Mouse (Mus musculus) erythroblast, adult 5-6 weeks (primary cell): Measurements from ENCODE around the gene Apom. TPM values are rescaled to one million over a fixed set of nuclear protein-coding genes. Genes with fewer than 3 reads are reported as not detected.

Experiments
- ATAC-seq: replicated peaks from 2 replicates; pipeline ENCODE4 v1.8.0; 2016; ENCODE audit warnings: moderate number of reproducible peaks, mild to moderate bottlenecking, moderate TSS enrichment, inconsistent platforms; ENCODE audit not compliant: poor library complexity, low FRiP score, severe bottlenecking
- total RNA-seq, 2 experiments: library from RNA; stranded (forward) in 1 of 2; stranded (reverse) in 1 of 2; fragments of 150-400 nt in 1 of 2; fragments of 200-764, 138-1000 nt in 1 of 2; gene quantifications; 2 replicates each; pipeline versions ENCODE4 v1.2.3 to v1.2.4; 2015 to 2017; ENCODE audit warnings: low replicate concordance in 2 of 2

The Apom gene
- total RNA-seq, 2 experiments from 2014 or later, result 0.94 TPM; not detected in 1

GRCm38 (mm10) chr17:35103221-35103690 is 28.6 kb downstream of the Apom start:
- ATAC-seq, result no peak

- no peak for ATAC-seq
Observed at GRCm38 (mm10) chr17:35102299-35102698, 29.6 kb downstream of the Apom start.

GRCm38 (mm10) chr17:35101161-35101560 is 30.7 kb downstream of the Apom start:
- ATAC-seq, result no peak

GRCm38 (mm10) chr17:35100196-35100765 is 31.6 kb downstream of the Apom start:
- ATAC-seq, result no peak

GRCm38 (mm10) chr17:35097164-35097655 is 34.6 kb downstream of the Apom start:
- no peak for ATAC-seq

- ATAC-seq, result no peak
Observed at GRCm38 (mm10) chr17:35096597-35096996, 35.3 kb downstream of the Apom start.

- no peak for ATAC-seq
Observed at GRCm38 (mm10) chr17:35094475-35095365, 37.1 kb downstream of the Apom start.

- no peak for ATAC-seq
Observed at GRCm38 (mm10) chr17:35092403-35093198, 39.2 kb downstream of the Apom start.

GRCm38 (mm10) chr17:35090166-35090932 is 41.5 kb downstream of the Apom start:
- ATAC-seq, result peak; percentile 80

GRCm38 (mm10) chr17:35088825-35089644 is 42.8 kb downstream of the Apom start, which contains the start of gene Abhd16a:
TSS of gene Abhd16a (plus strand) at chr17:35089263.
- ATAC-seq, result peak; percentile 90

GRCm38 (mm10) chr17:35088151-35088550 is 43.7 kb downstream of the Apom start:
- ATAC-seq, result no peak

- no peak for ATAC-seq
Observed at GRCm38 (mm10) chr17:35085208-35085865, 46.5 kb downstream of the Apom start, which contains the start of gene Ly6g6f. TSS of gene Ly6g6f (minus strand) at chr17:35085610.

- ATAC-seq, result no peak
Observed at GRCm38 (mm10) chr17:35083929-35084497, 47.8 kb downstream of the Apom start.

GRCm38 (mm10) chr17:35082841-35083576 is 48.8 kb downstream of the Apom start:
- ATAC-seq, result no peak

GRCm38 (mm10) chr17:35080710-35081109 is 51.1 kb downstream of the Apom start:
- no peak for ATAC-seq

- ATAC-seq, result peak; percentile 58
Observed at GRCm38 (mm10) chr17:35080248-35080647, 51.6 kb downstream of the Apom start.

- peak; percentile 82 for ATAC-seq
Observed at GRCm38 (mm10) chr17:35079778-35080177, 52.1 kb downstream of the Apom start.
